Mouse (Mus musculus) heart, embryonic 16.5 days (tissue): ENCODE measurements around the gene Chd5. TPM values are rescaled to one million over a fixed set of nuclear protein-coding genes. Genes with fewer than 3 reads are reported as not detected.

ENCODE experiments used
- ATAC-seq: fragments of 200-750 bp; cut with Nextera tagmentation; replicated peaks from 2 replicates; pipeline ENCODE4 v1.8.0; 2017; ENCODE audit warnings: moderate number of reproducible peaks; ENCODE audit not compliant: insufficient read depth, low FRiP score; ENCODE audit errors: extremely low read depth
- H3K27ac ChIP-seq: fragments of 300-500 bp; sonication (generic); 2 replicates; pipeline ENCODE4 v1.5.1; 2014; ENCODE audit warnings: mild to moderate bottlenecking, low read length, control low read depth, moderate library complexity
- H3K27me3 ChIP-seq: fragments of 300-500 bp; sonication (generic); 2 replicates; pipeline ENCODE4 v1.6.1; 2014; ENCODE audit warnings: low read length, mixed read lengths; ENCODE audit not compliant: control insufficient read depth, insufficient read depth
- H3K36me3 ChIP-seq: fragments of 300-500 bp; sonication (generic); 2 replicates; pipeline ENCODE4 v1.6.1; 2014; ENCODE audit not compliant: control insufficient read depth, insufficient read depth
- H3K4me1 ChIP-seq: fragments of 300-500 bp; sonication (generic); 2 replicates; pipeline ENCODE4 v1.6.1; 2014; ENCODE audit warnings: low read length, mixed read lengths; ENCODE audit not compliant: control insufficient read depth, insufficient read depth
- H3K4me2 ChIP-seq: fragments of 300-500 bp; sonication (generic); 2 replicates; pipeline ENCODE4 v1.6.1; 2014; ENCODE audit warnings: low read depth, mild to moderate bottlenecking, control low read depth, low read length
- H3K4me3 ChIP-seq: fragments of 300-500 bp; sonication (generic); 2 replicates; pipeline ENCODE4 v1.5.1; 2014; ENCODE audit warnings: mild to moderate bottlenecking, control low read depth, low read length
- H3K9ac ChIP-seq: fragments of 300-500 bp; sonication (generic); 2 replicates; pipeline ENCODE4 v1.6.1; 2014; ENCODE audit warnings: low read length, control low read depth
- H3K9me3 ChIP-seq: fragments of 300-500 bp; sonication (generic); replicated peaks from 2 replicates; pipeline ENCODE4 v1.6.1; 2016; ENCODE audit warnings: low read length; ENCODE audit not compliant: control insufficient read depth
- WGBS: fragments of 180-500 bp; shearing (Covaris S2); extraction: QIAGEN DNeasy Blood & Tissue Kit; methylation state at CpG from one replicate; pipeline ENCODE4 v1.1.7; 2014; 5-methylcytosine and 5-hydroxymethylcytosine counted together
- polyA plus RNA-seq: library from polyadenylated mRNA; unstranded; fragments of >200 nt; fragmentation: Nextera tagmentation; extraction: Ambion mirVana; gene quantifications from 2 replicates; pipeline ENCODE4 v1.2.1, GENCODE M21; 2015

Gene Chd5
- polyA plus RNA-seq, 1 experiment from 2014 or later, result 0.04 TPM

- H3K4me1 ChIP-seq, result no peaks in the 10 kb centered on the region
- no peak for ATAC-seq
- WGBS, result 44% methylated on average over 9 of the region's 9 CpGs
Measured at GRCm38 (mm10) chr4:152362180-152362579, 23.7 kb downstream of the Chd5 start.

GRCm38 (mm10) chr4:152365228-152365627 lies 26.8 kb downstream of the Chd5 start:
- no peak overlapping the region for H3K4me2 ChIP-seq
- no peak overlapping the region for H3K9ac ChIP-seq
- H3K4me1 ChIP-seq, result no peaks in the 10 kb centered on the region
- peaks cover 13% of the 10 kb centered on the region for H3K27me3 ChIP-seq
- WGBS, result 67% methylated on average over 7 of the region's 7 CpGs
- H3K9me3 ChIP-seq, result no peaks in the 10 kb centered on the region
- ATAC-seq, result no peak
- H3K36me3 ChIP-seq, result no peaks in the 10 kb centered on the region
- no peak overlapping the region for H3K4me3 ChIP-seq
- H3K27ac ChIP-seq, result no peak overlapping the region

More at GRCm38 (mm10) chr4:152362180-152362579, 23.7 kb downstream of the Chd5 start:
- Histone ChIP-seq H3K4me2 (no peak overlapping the region), H3K27me3 (peaks cover 14% of the 10 kb centered on the region), H3K4me3 (no peak overlapping the region), H3K27ac (no peak overlapping the region), H3K9ac (no peak overlapping the region), H3K36me3 (no peaks in the 10 kb centered on the region), H3K9me3 (no peaks in the 10 kb centered on the region)

GRCm38 (mm10) chr4:152382528-152383252 lies 44.2 kb downstream of the Chd5 start:
- Histone ChIP-seq H3K4me1 (no peaks in the 10 kb centered on the region), H3K36me3 (no peaks in the 10 kb centered on the region), H3K4me3 (no peak overlapping the region), H3K9ac (no peak overlapping the region), H3K27ac (no peak overlapping the region), H3K4me2 (no peak overlapping the region), H3K9me3 (no peaks in the 10 kb centered on the region), H3K27me3 (no peaks in the 10 kb centered on the region)
- no peak for ATAC-seq
- WGBS, result 79% methylated on average over 17 of the region's 17 CpGs

- no peaks in the 10 kb centered on the region for H3K4me1 ChIP-seq
- no peaks in the 10 kb centered on the region for H3K9me3 ChIP-seq
- no peaks in the 10 kb centered on the region for H3K27me3 ChIP-seq
- ATAC-seq, result no peak
- no peaks in the 10 kb centered on the region for H3K36me3 ChIP-seq
- no peak overlapping the region for H3K4me3 ChIP-seq
- H3K27ac ChIP-seq, result no peak overlapping the region
- H3K4me2 ChIP-seq, result no peak overlapping the region
- no peak overlapping the region for H3K9ac ChIP-seq
- WGBS, result 53% methylated on average over 16 of the region's 16 CpGs
Measured at GRCm38 (mm10) chr4:152385644-152386043, 47.2 kb downstream of the Chd5 start.

GRCm38 (mm10) chr4:152392192-152392591 lies 53.7 kb downstream of the Chd5 start:
- H3K36me3 ChIP-seq, result no peaks in the 10 kb centered on the region
- H3K9me3 ChIP-seq, result no peaks in the 10 kb centered on the region
- ATAC-seq, result no peak
- no peak overlapping the region for H3K4me3 ChIP-seq
- H3K4me1 ChIP-seq, result no peaks in the 10 kb centered on the region
- no peaks in the 10 kb centered on the region for H3K27me3 ChIP-seq
- no peak overlapping the region for H3K27ac ChIP-seq
- no peak overlapping the region for H3K4me2 ChIP-seq
- WGBS, result 74% methylated on average over 5 of the region's 5 CpGs
- H3K9ac ChIP-seq, result no peak overlapping the region

GRCm38 (mm10) chr4:152392627-152393026 lies 54.2 kb downstream of the Chd5 start:
- Histone ChIP-seq H3K27me3 (no peaks in the 10 kb centered on the region), H3K36me3 (no peaks in the 10 kb centered on the region)
- no peak for ATAC-seq

GRCm38 (mm10) chr4:152398926-152399325 lies 60.5 kb downstream of the Chd5 start:
- 59% methylated on average over 3 of the region's 3 CpGs for WGBS
- ATAC-seq, result no peak

More at GRCm38 (mm10) chr4:152392627-152393026, 54.2 kb downstream of the Chd5 start:
- H3K4me3 ChIP-seq, result no peak overlapping the region
- H3K9ac ChIP-seq, result no peak overlapping the region
- no peak overlapping the region for H3K4me2 ChIP-seq
- WGBS, result 81% methylated on average over 17 of the region's 17 CpGs
- no peaks in the 10 kb centered on the region for H3K9me3 ChIP-seq
- H3K4me1 ChIP-seq, result no peaks in the 10 kb centered on the region
- H3K27ac ChIP-seq, result no peak overlapping the region

GRCm38 (mm10) chr4:152405143-152405542 lies 66.7 kb downstream of the Chd5 start:
- Histone ChIP-seq H3K4me3 (no peak overlapping the region), H3K36me3 (no peaks in the 10 kb centered on the region), H3K27me3 (no peaks in the 10 kb centered on the region), H3K9ac (no peak overlapping the region), H3K4me2 (no peak overlapping the region), H3K27ac (no peak overlapping the region), H3K9me3 (no peaks in the 10 kb centered on the region), H3K4me1 (no peaks in the 10 kb centered on the region)
- ATAC-seq, result no peak
- 69% methylated on average over 6 of the region's 6 CpGs for WGBS

More at GRCm38 (mm10) chr4:152398926-152399325, 60.5 kb downstream of the Chd5 start:
- Histone ChIP-seq H3K36me3 (no peaks in the 10 kb centered on the region), H3K9ac (no peak overlapping the region), H3K27me3 (no peaks in the 10 kb centered on the region), H3K4me3 (no peak overlapping the region), H3K4me1 (no peaks in the 10 kb centered on the region), H3K9me3 (no peaks in the 10 kb centered on the region), H3K4me2 (no peak overlapping the region), H3K27ac (no peak overlapping the region)

- H3K27ac ChIP-seq, result no peak overlapping the region
- H3K9me3 ChIP-seq, result no peaks in the 10 kb centered on the region
- no peak overlapping the region for H3K9ac ChIP-seq
- no peak overlapping the region for H3K4me3 ChIP-seq
- H3K27me3 ChIP-seq, result no peaks in the 10 kb centered on the region
- H3K4me2 ChIP-seq, result no peak overlapping the region
- H3K4me1 ChIP-seq, result no peaks in the 10 kb centered on the region
- WGBS, result 64% methylated on average over 7 of the region's 7 CpGs
- H3K36me3 ChIP-seq, result no peaks in the 10 kb centered on the region
- no peak for ATAC-seq
Measured at GRCm38 (mm10) chr4:152405671-152406201, 67.3 kb downstream of the Chd5 start.
